Mouse (Mus musculus): ENCODE data around the gene Atg4d. TPM values are rescaled to one million over a fixed set of nuclear protein-coding genes. Genes with fewer than 3 reads are reported as not detected.

Atg4d gene
- polyA plus RNA-seq, 1 experiment from 2014 or later, result 33.6 TPM

GRCm38 (mm10) chr9:21275727-21276126 lies 10.6 kb downstream of the Atg4d start:
- ATAC-seq (ENCODE audit: insufficient number of reproducible peaks, insufficient read depth, low FRiP score, low TSS enrichment), result no peak
- peaks cover 90% of the 10 kb centered on the region for H3K36me3 ChIP-seq
- no peak overlapping the region for H3K4me2 ChIP-seq (replicated peaks)
- H3K4me3 ChIP-seq, result no peak overlapping the region
- H3K9me3 ChIP-seq, result no peaks in the 10 kb centered on the region
- H3K27me3 ChIP-seq, result no peaks in the 10 kb centered on the region
- H3K27ac ChIP-seq, result no peak overlapping the region
- WGBS, result 87% methylated on average over 12 of the region's 12 CpGs
- H3K9ac ChIP-seq, result no peak overlapping the region
- H3K4me1 ChIP-seq, result no peaks in the 10 kb centered on the region

- WGBS, result 86% methylated on average over 8 of the region's 8 CpGs
- ATAC-seq (ENCODE audit: insufficient number of reproducible peaks, insufficient read depth, low FRiP score, low TSS enrichment), result no peak
- H3K4me3 ChIP-seq, result no peak overlapping the region
- no peak overlapping the region for H3K27ac ChIP-seq
- no peaks in the 10 kb centered on the region for H3K9me3 ChIP-seq
- no peaks in the 10 kb centered on the region for H3K27me3 ChIP-seq
- H3K9ac ChIP-seq, result no peak overlapping the region
- H3K4me2 ChIP-seq (replicated peaks), result no peak overlapping the region
- H3K36me3 ChIP-seq, result peaks cover 90% of the 10 kb centered on the region
- H3K4me1 ChIP-seq, result no peaks in the 10 kb centered on the region
Measured at GRCm38 (mm10) chr9:21276307-21276706, 11.2 kb downstream of the Atg4d start.

GRCm38 (mm10) chr9:21277776-21278175 lies 12.7 kb downstream of the Atg4d start:
- Histone ChIP-seq H3K27me3 (no peaks in the 10 kb centered on the region), H3K36me3 (peaks cover 89% of the 10 kb centered on the region), H3K9ac (no peak overlapping the region), H3K27ac (no peak overlapping the region), H3K9me3 (no peaks in the 10 kb centered on the region), H3K4me1 (no peaks in the 10 kb centered on the region), H3K4me3 (no peak overlapping the region), H3K4me2 (replicated peaks) (no peak overlapping the region)
- no peak for ATAC-seq (ENCODE audit: insufficient number of reproducible peaks, insufficient read depth, low FRiP score, low TSS enrichment)
- WGBS, result 96% methylated on average over 5 of the region's 5 CpGs

- Histone ChIP-seq H3K27ac (no peak overlapping the region), H3K9ac (no peak overlapping the region), H3K9me3 (no peaks in the 10 kb centered on the region), H3K4me3 (no peak overlapping the region), H3K4me1 (peaks cover 15% of the 10 kb centered on the region), H3K4me2 (replicated peaks) (no peak overlapping the region), H3K36me3 (peaks cover 52% of the 10 kb centered on the region), H3K27me3 (no peaks in the 10 kb centered on the region)
- 88% methylated on average over 5 of the region's 5 CpGs for WGBS
- ATAC-seq (ENCODE audit: insufficient number of reproducible peaks, insufficient read depth, low FRiP score, low TSS enrichment), result no peak
Measured at GRCm38 (mm10) chr9:21283591-21283990, 18.5 kb downstream of the Atg4d start.

- no peak for ATAC-seq (ENCODE audit: insufficient number of reproducible peaks, insufficient read depth, low FRiP score, low TSS enrichment)
- peaks cover 19% of the 10 kb centered on the region for H3K4me1 ChIP-seq
- H3K9ac ChIP-seq, result no peak overlapping the region
- no peak overlapping the region for H3K4me2 ChIP-seq (replicated peaks)
- H3K36me3 ChIP-seq, result peaks cover 50% of the 10 kb centered on the region
- H3K27ac ChIP-seq, result no peak overlapping the region
- WGBS, result 78% methylated on average over 3 of the region's 3 CpGs
- no peaks in the 10 kb centered on the region for H3K27me3 ChIP-seq
- H3K9me3 ChIP-seq, result no peaks in the 10 kb centered on the region
- H3K4me3 ChIP-seq, result no peak overlapping the region
Measured at GRCm38 (mm10) chr9:21283994-21284393, 18.9 kb downstream of the Atg4d start.

- ATAC-seq (ENCODE audit: insufficient number of reproducible peaks, insufficient read depth, low FRiP score, low TSS enrichment), result no peak
- Histone ChIP-seq H3K4me3 (peak overlapping the region; percentile 78), H3K27me3 (no peaks in the 10 kb centered on the region), H3K9ac (peak overlapping the region; percentile 66), H3K9me3 (no peaks in the 10 kb centered on the region), H3K36me3 (peaks cover 25% of the 10 kb centered on the region), H3K4me2 (replicated peaks) (peak overlapping the region; percentile 86), H3K27ac (no peak overlapping the region), H3K4me1 (peaks cover 27% of the 10 kb centered on the region)
- WGBS, result 66% methylated on average over 3 of the region's 3 CpGs
Measured at GRCm38 (mm10) chr9:21286753-21287152, 21.7 kb downstream of the Atg4d start.

- 1% methylated on average over 59 of the region's 59 CpGs for WGBS
- H3K4me3 ChIP-seq, result peak within 1 kb of the TSS; percentile 78
- H3K9ac ChIP-seq, result peak within 1 kb of the TSS; percentile 66
- H3K36me3 ChIP-seq, result peaks cover 18% of the 10 kb centered on the region
- peak within 1 kb of the TSS; percentile 86 for H3K4me2 ChIP-seq (replicated peaks)
- H3K27ac ChIP-seq, result peak within 1 kb of the TSS; percentile 77
- no peaks in the 10 kb centered on the region for H3K27me3 ChIP-seq
- peaks cover 27% of the 10 kb centered on the region for H3K4me1 ChIP-seq
- ATAC-seq (ENCODE audit: insufficient number of reproducible peaks, insufficient read depth, low FRiP score, low TSS enrichment), result peak; percentile 67
- no peaks in the 10 kb centered on the region for H3K9me3 ChIP-seq
Measured at GRCm38 (mm10) chr9:21287571-21288402, 22.7 kb downstream of the Atg4d start, which contains the start of gene Kri1. Kri1 (minus strand) TSS chr9:21287969.

- no peak for ATAC-seq (ENCODE audit: insufficient number of reproducible peaks, insufficient read depth, low FRiP score, low TSS enrichment)
- Histone ChIP-seq H3K36me3 (peaks cover 15% of the 10 kb centered on the region), H3K27me3 (no peaks in the 10 kb centered on the region), H3K4me2 (replicated peaks) (peak overlapping the region; percentile 86), H3K27ac (peak overlapping the region; percentile 77), H3K4me3 (peak overlapping the region; percentile 78), H3K9ac (no peak overlapping the region), H3K4me1 (peaks cover 27% of the 10 kb centered on the region), H3K9me3 (no peaks in the 10 kb centered on the region)
- 79% methylated on average over 13 of the region's 13 CpGs for WGBS
Measured at GRCm38 (mm10) chr9:21288404-21289336, 23.6 kb downstream of the Atg4d start.

GRCm38 (mm10) chr9:21289337-21289671 lies 24.2 kb downstream of the Atg4d start:
- ATAC-seq (ENCODE audit: insufficient number of reproducible peaks, insufficient read depth, low FRiP score, low TSS enrichment), result no peak
- H3K4me3 ChIP-seq, result no peak overlapping the region
- WGBS, result 76% methylated on average over 2 of the region's 2 CpGs
- 0 out of 2 replicates have a peak overlapping the region, but pooled peaks have one; percentile 77 for H3K27ac ChIP-seq
- peaks cover 27% of the 10 kb centered on the region for H3K4me1 ChIP-seq
- H3K9me3 ChIP-seq, result no peaks in the 10 kb centered on the region
- H3K9ac ChIP-seq, result no peak overlapping the region
- H3K4me2 ChIP-seq (replicated peaks), result peak overlapping the region; percentile 86
- peaks cover 9% of the 10 kb centered on the region; the same call in 1 of the 2 replicates for H3K36me3 ChIP-seq
- H3K27me3 ChIP-seq, result no peaks in the 10 kb centered on the region

GRCm38 (mm10) chr9:21290589-21290988 lies 25.5 kb downstream of the Atg4d start:
- Histone ChIP-seq H3K27me3 (no peaks in the 10 kb centered on the region), H3K36me3 (no peaks in the 10 kb centered on the region), H3K27ac (peak overlapping the region; percentile 66), H3K9me3 (no peaks in the 10 kb centered on the region), H3K9ac (peak overlapping the region; percentile 71), H3K4me2 (replicated peaks) (peak overlapping the region; percentile 86), H3K4me1 (peaks cover 27% of the 10 kb centered on the region), H3K4me3 (peak overlapping the region; percentile 68)
- no peak for ATAC-seq (ENCODE audit: insufficient number of reproducible peaks, insufficient read depth, low FRiP score, low TSS enrichment)
- WGBS, result under 1% methylated on average over 20 of the region's 20 CpGs

GRCm38 (mm10) chr9:21291022-21291787 lies 26.1 kb downstream of the Atg4d start, which contains the start of gene Cdkn2d:
Cdkn2d (minus strand) TSS chr9:21291407.
- H3K4me1 ChIP-seq, result peaks cover 27% of the 10 kb centered on the region
- WGBS, result under 1% methylated on average over 47 of the region's 51 CpGs
- H3K27ac ChIP-seq, result peak within 1 kb of the TSS; percentile 86
- H3K4me3 ChIP-seq, result peak within 1 kb of the TSS; percentile 68
- no peaks in the 10 kb centered on the region for H3K27me3 ChIP-seq
- ATAC-seq (ENCODE audit: insufficient number of reproducible peaks, insufficient read depth, low FRiP score, low TSS enrichment), result peak; percentile 97
- H3K4me2 ChIP-seq (replicated peaks), result peak within 1 kb of the TSS; percentile 86
- H3K36me3 ChIP-seq, result no peaks in the 10 kb centered on the region
- peak within 1 kb of the TSS; percentile 71 for H3K9ac ChIP-seq
- H3K9me3 ChIP-seq, result no peaks in the 10 kb centered on the region

Measured in embryonic facial prominence, embryonic 12.5 days (tissue).